Mouse (Mus musculus) megakaryocyte, embryonic 14.5 days (primary cell): ENCODE data around the gene Pkp2.

Experiments
- FLI1 ChIP-seq: IDR thresholded peaks from 2 replicates; pipeline ENCODE4 v1.6.1; 2012; ENCODE audit warnings: low read length, inconsistent platforms, mixed read lengths
- GATA1 ChIP-seq: IDR thresholded peaks from 3 replicates; pipeline ENCODE4 v1.6.1; 2012; ENCODE audit warnings: mixed read lengths, low read length, inconsistent platforms, borderline replicate concordance

DNA sequence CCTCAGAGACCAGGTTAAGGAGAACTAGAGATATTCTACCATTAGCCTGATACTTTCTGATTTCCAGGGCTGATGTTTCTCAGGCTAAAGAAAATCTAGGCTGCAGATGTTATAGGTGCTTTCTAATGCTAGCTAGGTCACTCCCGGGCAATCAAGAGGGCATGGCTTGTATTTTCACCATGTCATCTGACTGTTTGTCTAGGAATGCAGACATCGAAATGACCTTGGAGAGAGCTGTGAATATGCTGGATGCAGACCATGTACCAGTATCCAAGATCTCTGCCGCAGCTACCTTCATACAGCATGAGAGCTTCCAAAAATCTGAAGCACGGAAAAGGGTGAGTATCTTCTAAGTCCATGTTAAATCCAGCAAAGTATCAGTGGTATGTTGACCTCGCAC, 17.3 kb downstream of the Pkp2 start:
- TF ChIP-seq GATA1 (no peak), FLI1 (no peak)
